Comparison of ENCODE assay signal across 11 mouse cellular contexts in genomic region chr5:77148021-77148621, GRCm38 (mm10). TPM values are rescaled to one million over a fixed set of nuclear protein-coding genes. Genes with fewer than 3 reads are reported as not detected.
DNase-seq lines count a peak whose midpoint lies in the region; ATAC-seq lines count a peak whose summit lies in the region.
"Had no signal": no experiment of that assay in that cellular context is flagged by ENCODE, and none has a peak within 500 bp of the region (broad histone marks: within the 10 kb centered on the region; RNA-seq: fewer than 3 reads in every experiment).

No protein-coding gene starts in this region.

- H3K36me3 ChIP-seq in kidney, embryonic 15.5 days = no peaks in the 10 kb centered on the region
- H3K36me3 ChIP-seq in liver, embryonic 16.5 days (ENCODE audit: control insufficient read depth, insufficient read depth) = no peaks in the 10 kb centered on the region
- H3K36me3 ChIP-seq: midbrain, embryonic 10.5 days; neural tube, embryonic 12.5 days had no signal

- H3K4me1 ChIP-seq in kidney, embryonic 15.5 days = 0 out of 2 replicates have a peak, but pooled peaks cover 1% of the 10 kb centered on the region
- H3K4me1 ChIP-seq in liver, embryonic 16.5 days (ENCODE audit: control insufficient read depth, low read depth, low read length) = peaks cover 4% of the 10 kb centered on the region
- H3K4me1 ChIP-seq: neural tube, embryonic 12.5 days had no signal

- no peak for DNase-seq in kidney, adult 11 months
- DNase-seq in right cerebral cortex, postnatal 25 days = peak; percentile 9
- no peak for DNase-seq in right cerebral cortex, postnatal 14 days
- DNase-seq in testis, postnatal 14 days (ENCODE audit: low spot score) = no peak
- DNase-seq: gastrocnemius, postnatal 14 days had no signal

- H3K4me2 ChIP-seq in kidney, embryonic 15.5 days = no peak overlapping the region
- no peak overlapping the region for H3K4me2 ChIP-seq in liver, embryonic 16.5 days (ENCODE audit: low read depth, low read length)
- H3K4me2 ChIP-seq: neural tube, embryonic 12.5 days had no signal

- no peak overlapping the region for H3K9ac ChIP-seq in kidney, embryonic 15.5 days
- no peak overlapping the region for H3K9ac ChIP-seq in liver, embryonic 16.5 days (ENCODE audit: low read depth, low read length)
- H3K9ac ChIP-seq: neural tube, embryonic 12.5 days had no signal

- ATAC-seq in kidney, embryonic 15.5 days (replicated peaks; ENCODE audit: low FRiP score) = peak; percentile 82
- ATAC-seq in granulocyte monocyte progenitor cell, adult 5-6 weeks (replicated peaks; ENCODE audit: poor library complexity, severe bottlenecking) = peak; percentile 52
- ATAC-seq in liver, embryonic 16.5 days (ENCODE audit: low read depth) = 0 out of 2 replicates have a peak, but pooled peaks have one; percentile 25

- no peak overlapping the region for H3K4me3 ChIP-seq in kidney, embryonic 15.5 days (replicated peaks)
- H3K4me3 ChIP-seq in liver, embryonic 16.5 days (ENCODE audit: low read depth, low read length) = no peak overlapping the region
- H3K4me3 ChIP-seq: erythroblast, embryonic 14.5 days; midbrain, embryonic 10.5 days; neural tube, embryonic 12.5 days had no signal

- H3K27me3 ChIP-seq in kidney, embryonic 15.5 days = no peaks in the 10 kb centered on the region
- no peaks in the 10 kb centered on the region for H3K27me3 ChIP-seq in liver, embryonic 16.5 days (ENCODE audit: control insufficient read depth, insufficient read depth, low read depth, low read length)
- H3K27me3 ChIP-seq: neural tube, embryonic 12.5 days had no signal

- H3K9me3 ChIP-seq in kidney, embryonic 15.5 days (replicated peaks) = no peaks in the 10 kb centered on the region
- H3K9me3 ChIP-seq in liver, embryonic 16.5 days (replicated peaks; ENCODE audit: control insufficient read depth, low read length) = no peaks in the 10 kb centered on the region
- H3K9me3 ChIP-seq: midbrain, embryonic 10.5 days; neural tube, embryonic 12.5 days had no signal

- peak overlapping the region; percentile 87 for H3K27ac ChIP-seq in kidney, embryonic 15.5 days
- H3K27ac ChIP-seq in liver, embryonic 16.5 days (ENCODE audit: low read length) = peak overlapping the region; percentile 19; the same call in 1 of the 2 replicates
- H3K27ac ChIP-seq: midbrain, embryonic 10.5 days; neural tube, embryonic 12.5 days had no signal

- 43% methylated on average over 6 of the region's 6 CpGs for WGBS in kidney, embryonic 15.5 days
- 20% methylated on average over 6 of the region's 6 CpGs for WGBS in liver, embryonic 16.5 days (ENCODE audit: insufficient replicate concordance)

RNA-seq across cellular contexts. Expression of gene Hopx, which starts 33.2 kb away (rescaled TPM):
- polyA plus RNA-seq in kidney, embryonic 15.5 days (2015; fragmentation: Nextera tagmentation; extraction: Ambion mirVana) = 1.0 and 1.7 TPM in 2 replicates
- total RNA-seq in granulocyte monocyte progenitor cell, adult 5-6 weeks (2014; fragmentation: Nextera tagmentation) = 4.8 and 5.4 TPM in 2 replicates
- total RNA-seq in granulocyte monocyte progenitor cell, adult 5-6 weeks (2017) = 1.9 and 3.7 TPM in 2 replicates
- polyA plus RNA-seq in liver, embryonic 16.5 days (2015; fragmentation: Nextera tagmentation; extraction: Ambion mirVana) = 0.13 and 0.25 TPM in 2 replicates

Comparison
In these comparisons a context has a peak if more than half of its experiments do, and no peak if none do; other contexts are left out.
1. ATAC-seq: peak in every context shown above with its lines; median percentile 82 in kidney, embryonic 15.5 days; 52 in granulocyte monocyte progenitor cell, adult 5-6 weeks; 25 in liver, embryonic 16.5 days.